Mouse (Mus musculus) layer of hippocampus, postnatal 25 days (tissue): Measurements from ENCODE around the gene Itgb2. TPM values are rescaled to one million over a fixed set of nuclear protein-coding genes. Genes with fewer than 3 reads are reported as not detected.

Experiments used
- DNase-seq, 2 experiments: peaks; one replicate each; pipeline ENCODE4 v3.0.0; 2022; ENCODE audit warnings: mixed read lengths in 2 of 2, low spot score in 1 of 2; ENCODE audit errors: extremely low spot score in 1 of 2
- total RNA-seq, 2 experiments: library from RNA; stranded (reverse); gene quantifications; 2 replicates each; pipeline ENCODE4 v1.2.3; 2021

Gene Itgb2
- total RNA-seq = 1 to 10 TPM; 3.4 to 4.1 TPM

DNA sequence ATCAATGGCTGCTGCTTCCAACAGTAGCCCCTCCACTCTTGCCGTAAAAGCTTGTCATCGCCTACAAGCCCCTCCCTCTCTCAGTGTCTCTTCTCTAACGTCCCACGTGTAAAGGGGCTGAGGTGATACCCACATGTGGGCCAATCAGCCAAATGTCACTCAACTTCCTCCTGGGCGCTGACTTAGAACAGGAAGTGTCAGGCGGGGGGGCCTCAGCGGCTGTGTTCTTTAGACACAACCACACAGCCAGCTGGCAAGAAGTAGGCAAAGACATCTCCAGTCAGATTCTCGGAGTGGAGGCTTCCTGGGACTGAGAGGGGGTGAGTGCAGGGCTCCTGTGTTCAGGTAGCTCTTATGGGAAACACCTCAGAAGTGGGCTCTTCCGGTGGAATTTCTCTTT, at the start of gene Itgb2:
TSS of gene Itgb2 (plus strand) at position 113 of the 400 bp plus-strand sequence.
- no peak for DNase-seq

DNA sequence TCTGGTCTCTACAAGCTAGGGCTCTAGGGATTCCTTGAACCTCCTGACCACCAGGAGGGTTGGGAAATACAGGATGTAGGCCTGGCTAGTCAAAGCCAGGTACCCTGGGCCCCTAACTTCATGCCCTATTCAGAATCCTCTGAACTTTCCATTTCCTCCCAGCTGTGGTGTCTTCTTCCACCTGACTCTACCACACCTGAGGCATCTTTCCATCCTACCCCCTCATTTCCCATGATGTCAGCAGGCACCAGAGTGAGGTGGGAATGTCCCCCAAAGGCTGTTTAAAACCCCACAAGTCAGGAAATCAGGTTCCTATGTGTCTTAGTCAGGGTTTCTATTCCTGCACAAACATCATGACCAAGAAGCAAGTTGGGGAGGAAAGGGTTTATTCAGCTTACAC, 48.2 kb upstream of the Itgb2 start:
- DNase-seq = no peak

DNA sequence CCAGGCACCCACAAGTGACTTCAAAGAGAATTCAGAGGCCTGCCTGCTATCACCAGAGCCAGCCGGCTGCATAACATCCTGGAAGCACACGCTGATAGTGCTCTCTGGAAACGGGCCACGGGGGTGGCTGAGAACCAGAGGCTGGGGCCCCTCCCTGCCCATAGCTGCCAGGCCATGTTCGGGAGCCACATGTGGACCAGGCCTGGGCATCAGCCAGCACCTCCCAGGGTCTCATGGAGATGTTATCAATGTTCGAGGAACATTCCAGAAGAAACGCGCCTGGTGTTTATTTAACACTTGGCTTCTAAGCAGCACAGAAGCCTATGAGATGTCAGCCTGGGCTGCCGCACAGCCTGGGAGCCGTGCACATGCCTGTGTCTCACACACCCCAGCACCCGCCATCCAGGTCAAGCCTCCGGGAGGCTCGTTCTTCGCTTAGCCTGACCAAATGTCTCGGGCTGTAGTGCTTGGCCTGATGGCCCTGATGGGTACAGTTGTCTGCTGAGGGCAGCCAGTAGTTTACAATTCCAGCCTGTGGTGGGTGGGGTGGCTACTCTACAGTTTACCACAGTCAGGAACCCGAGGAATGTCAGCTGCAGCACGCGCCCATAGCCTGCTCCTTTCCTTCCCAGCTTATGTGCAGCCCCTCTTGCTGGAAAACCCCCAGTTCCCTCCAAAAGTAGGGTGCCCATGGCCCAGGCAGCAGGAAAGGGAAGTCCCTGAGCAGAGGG, 45.7 kb upstream of the Itgb2 start:
- no peak for DNase-seq

DNA sequence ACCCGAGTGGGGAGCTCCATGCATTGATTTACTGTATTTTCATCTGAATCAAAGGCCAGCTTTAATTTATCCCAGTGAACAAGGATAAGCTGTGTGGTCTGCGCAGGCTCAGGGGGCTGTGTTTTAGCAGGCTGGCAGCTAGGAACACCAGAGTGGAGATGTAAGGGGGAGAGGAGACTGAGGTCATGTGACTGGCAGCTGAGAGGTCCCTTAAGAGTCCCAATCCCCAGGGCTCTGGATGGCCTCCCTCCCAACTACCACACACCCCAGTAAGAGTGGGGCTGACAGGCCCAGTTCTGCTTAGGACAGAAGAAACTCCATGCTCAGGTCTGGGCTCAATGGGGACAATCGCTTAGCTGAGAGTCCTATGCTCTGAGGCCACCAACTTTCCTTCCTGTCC, 44.3 kb upstream of the Itgb2 start:
- no peak for DNase-seq

DNA sequence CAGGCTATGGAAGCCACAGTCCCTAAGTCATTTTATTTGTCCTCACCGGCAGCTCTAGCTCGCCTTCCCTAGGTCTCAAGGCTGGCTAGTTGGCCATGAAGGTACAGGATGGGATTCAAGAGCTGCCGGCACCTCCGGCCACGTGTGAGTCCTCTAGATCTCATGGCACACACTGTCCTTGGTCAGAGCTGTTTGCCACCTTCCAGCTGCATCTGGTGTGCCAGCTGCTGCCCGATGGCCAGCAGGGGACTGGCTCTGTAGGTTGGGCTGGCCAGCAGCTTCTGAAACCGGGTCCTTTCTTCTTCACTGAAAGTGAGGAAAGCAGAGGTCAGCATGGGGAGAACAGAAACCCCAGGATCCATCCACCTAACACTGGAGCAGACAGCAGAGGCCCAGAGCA, 41.9 kb upstream of the Itgb2 start:
- no peak for DNase-seq

DNA sequence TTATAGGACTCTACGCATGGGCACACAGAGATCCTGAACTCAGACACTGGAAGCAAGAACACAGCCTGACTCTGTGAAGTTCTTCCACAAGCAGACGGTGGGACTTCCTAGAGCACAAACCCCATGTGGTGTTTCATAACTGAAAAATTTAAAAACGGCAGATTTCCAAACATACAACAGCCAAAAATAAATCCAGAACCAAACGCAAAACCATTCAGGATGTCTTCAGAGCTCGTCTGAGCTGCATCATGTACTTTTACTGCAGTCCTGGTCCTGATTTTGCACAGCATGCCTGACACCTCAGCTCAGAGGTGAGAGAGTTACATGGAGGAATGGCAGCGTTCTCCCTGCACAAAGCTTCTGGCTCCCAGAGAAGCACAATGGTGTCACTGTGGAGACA, 38.5 kb upstream of the Itgb2 start:
- DNase-seq = no peak

DNA sequence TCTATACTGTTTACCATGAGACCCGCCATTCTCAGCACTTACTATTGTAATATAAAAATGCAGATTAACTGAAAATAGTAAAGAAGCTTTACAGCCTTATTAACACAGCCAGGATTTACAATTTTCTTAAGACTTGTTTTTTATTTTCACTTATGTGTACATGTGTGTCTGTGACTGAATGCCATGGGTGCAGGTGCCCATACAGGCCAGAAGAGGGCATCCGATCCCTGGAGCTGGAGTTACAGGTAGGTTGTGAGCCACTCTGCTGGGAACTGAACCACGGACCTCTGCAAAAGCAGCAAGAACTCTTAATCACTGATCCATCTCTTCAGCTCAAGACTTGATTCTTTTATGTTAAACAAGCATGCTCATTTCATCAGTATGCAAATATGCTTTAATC, 37.2 kb upstream of the Itgb2 start:
- DNase-seq = no peak

DNA sequence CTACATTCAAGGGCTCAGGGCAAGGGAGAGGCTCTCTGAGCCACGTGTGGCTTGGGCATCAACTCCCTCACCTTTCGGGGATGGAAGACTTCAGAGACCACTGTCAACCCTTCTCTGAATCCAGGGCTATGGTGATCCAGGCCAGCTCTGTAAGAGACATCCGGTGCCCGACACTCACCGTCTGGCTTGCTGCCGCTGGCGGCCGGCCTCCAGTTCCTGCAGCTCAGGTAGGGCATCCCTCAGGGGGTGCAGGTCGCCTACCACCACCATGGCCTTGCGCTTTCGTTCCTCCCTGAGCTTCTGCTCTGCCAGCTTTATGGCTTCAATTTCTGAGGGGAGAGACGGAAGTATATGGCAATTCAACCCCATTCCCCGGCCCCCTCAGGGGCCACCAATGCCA, 32.9 kb upstream of the Itgb2 start:
- no peak for DNase-seq

DNA sequence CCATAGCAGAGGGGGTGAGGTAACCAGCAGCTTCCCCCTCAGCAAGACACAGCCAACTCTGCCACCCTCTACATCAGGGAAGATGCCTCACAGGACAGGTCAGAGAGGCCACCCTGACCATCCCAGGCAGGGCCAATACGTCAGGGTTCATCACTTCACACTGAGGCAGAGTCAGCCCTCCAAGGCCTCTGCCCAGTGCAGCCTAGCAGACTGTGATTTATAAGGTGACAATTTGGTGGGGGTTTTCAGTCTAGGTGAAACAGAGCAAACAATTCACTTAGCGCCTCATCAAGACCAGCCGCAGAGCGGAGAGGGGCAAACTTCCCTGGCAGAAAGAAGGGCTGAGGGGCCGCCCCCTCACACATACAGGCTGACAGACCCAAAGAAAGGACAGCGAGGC, 31.8 kb upstream of the Itgb2 start:
- DNase-seq = no peak

DNA sequence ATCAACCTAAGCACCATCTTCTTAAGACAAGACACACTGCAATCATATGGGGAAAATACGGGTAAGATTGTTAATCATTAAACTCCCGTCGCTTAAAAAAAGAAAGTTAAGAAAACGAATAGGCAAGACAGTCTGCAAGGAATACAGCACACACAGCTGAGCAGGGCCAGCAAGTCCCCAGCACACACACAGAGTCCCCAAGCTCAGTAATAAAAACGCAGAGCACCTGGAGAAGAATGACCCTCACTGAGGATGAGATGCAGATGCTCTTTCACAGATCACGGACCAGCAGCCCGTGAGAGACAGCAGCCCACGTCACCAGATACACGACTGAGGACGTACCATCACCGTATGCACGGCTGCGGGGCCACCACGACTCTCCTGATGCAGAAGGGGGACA, 29.4 kb upstream of the Itgb2 start:
- DNase-seq = no peak

DNA sequence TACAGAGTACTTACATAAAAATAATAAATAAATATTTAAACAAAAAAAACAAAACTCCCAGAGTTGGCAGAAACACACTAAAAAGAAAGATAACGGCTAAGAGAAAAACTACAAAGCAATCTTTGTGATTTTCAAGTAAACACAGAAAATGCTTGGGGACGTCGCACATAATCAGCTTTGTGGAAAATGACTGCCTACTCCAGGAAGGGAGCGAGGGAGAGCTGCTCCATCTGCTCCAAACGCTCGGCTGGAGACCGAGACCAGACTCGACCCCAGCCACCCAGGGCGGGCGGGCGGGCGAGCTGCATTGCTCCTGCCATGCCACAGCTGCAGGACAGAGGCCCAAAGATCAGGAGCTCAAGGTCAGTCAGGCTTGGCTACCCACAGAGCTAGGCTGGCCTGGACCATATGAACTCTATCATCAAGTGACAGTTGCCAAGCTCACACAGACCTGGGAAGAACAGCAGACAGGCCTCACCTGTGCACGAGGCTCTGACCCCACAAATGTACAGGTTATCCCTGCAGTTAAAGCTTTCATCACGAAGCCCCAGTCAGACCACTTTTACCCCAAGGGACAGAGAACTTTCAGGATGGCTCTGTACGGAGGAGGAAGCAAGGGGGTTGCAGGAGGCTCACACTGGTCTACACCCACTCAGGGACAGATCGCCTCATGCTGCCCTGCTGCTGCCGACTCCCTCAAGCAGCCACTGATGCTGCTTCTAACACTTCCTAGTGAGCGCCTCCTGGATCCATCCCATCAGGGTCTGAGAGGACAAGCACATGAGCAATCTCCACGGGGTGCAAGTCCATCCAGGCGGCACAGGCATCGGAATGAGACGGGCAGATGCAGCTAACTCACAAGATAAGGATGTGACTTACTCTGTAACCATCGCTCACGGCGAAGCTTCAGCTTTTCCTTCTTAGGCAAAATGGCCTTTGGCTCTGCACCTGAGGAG, 26.8 kb upstream of the Itgb2 start:
- DNase-seq = no peak

DNA sequence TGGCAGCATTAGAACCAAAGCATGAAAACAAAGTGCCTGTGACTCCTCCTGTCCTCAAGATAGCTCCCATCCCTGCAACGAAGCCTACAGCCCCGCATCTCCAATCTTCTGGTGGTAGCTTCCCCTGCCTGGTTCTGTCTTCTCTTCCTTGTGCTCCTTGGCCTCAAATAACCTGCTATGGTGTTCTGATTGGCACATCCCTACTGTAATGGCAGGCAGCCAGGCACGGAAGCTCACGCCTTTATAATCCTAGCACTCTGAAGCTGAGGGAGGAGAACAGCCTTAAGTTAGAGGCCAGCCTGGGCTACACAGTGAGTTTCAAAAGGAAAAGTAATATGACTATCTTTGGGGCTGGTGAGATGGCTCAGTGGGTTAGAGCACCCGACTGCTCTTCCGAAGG, 25.9 kb upstream of the Itgb2 start:
- no peak for DNase-seq

DNA sequence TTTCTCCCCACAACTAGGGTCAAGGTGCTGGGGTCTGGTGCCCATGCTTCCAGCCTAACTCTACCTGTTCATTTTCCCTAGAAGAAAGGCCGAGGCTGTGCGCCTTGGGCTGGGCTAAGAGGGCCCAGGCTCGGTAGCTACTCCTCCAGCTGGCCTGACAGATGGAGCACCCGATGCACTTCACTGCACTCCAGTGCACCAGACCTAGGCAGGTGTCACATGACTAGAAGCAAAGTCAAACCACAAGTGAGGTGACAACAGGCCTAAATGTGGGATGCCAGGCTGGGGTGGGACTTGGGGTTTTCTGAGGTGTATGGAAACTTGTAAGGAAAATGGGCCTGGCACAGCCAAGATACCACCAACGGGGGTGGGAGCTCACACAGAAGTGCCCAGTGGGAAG, 23.5 kb upstream of the Itgb2 start:
- no peak for DNase-seq

DNA sequence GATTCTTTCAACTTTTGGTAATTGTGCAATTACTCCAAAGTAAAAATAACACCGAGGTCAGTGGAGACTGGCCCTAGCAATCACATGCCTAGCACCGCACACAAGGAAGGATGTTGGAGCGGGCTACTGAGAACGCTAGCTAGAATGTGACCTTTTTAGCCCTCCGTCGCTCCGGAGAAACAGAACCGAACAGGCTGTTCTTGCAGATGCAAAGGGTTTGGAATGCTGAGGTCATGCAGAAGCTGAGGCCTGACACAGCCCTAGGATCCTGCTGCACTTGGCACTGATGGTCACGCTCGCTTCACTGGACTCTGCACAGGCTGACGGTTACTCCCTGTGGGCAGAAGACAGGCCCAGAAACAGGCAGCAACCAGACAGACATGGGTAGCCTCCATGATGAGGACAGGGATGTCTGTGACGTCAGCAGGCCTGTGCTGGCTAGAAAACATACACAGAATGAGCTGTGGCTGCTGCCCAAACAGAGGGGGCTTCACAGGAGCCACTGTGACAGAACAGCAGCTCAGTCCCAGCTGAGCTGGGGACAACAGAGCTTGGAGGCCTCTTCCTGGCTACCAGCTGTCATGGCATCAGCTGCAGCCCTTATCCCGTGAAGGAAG, 23.0 kb upstream of the Itgb2 start:
- DNase-seq = no peak

DNA sequence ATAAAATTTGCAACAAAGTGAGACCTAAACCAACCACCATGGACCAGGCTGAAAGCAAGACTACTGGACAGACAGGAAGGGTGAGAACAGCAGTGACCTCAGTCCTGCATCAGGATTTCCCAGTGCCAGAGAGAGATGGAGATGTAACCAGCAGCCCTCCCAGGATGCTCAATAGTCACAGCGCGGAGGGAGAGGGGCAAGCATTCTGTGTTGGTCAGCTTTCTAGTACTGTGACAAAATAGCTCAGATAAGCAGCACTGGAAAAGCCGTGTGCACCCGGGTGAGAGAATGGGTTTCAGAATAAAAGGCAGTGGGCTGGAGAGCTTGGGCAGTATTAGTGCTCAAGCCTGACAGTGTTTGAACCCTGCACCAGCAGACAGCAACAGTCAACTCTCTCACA, 22.3 kb upstream of the Itgb2 start:
- DNase-seq = no peak

DNA sequence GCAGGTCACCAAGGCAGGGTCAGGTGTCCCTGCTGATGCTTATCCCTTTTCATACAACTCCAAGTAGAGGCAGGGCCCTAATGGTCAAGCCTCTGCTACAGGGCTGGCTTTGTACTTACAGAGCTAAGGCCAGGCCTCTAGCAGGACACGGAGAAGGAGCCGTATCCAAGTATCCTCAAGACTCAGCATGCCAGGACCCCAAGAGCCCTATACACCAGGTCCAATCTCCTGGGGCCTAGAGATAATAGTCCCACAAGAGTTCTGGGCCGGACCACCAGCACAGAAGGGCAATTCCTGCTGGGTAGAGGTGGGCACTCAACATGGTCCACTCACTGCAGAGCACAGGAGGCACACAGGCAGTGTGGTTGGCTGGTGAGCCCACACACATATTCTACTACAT, 21.3 kb upstream of the Itgb2 start:
- no peak for DNase-seq

DNA sequence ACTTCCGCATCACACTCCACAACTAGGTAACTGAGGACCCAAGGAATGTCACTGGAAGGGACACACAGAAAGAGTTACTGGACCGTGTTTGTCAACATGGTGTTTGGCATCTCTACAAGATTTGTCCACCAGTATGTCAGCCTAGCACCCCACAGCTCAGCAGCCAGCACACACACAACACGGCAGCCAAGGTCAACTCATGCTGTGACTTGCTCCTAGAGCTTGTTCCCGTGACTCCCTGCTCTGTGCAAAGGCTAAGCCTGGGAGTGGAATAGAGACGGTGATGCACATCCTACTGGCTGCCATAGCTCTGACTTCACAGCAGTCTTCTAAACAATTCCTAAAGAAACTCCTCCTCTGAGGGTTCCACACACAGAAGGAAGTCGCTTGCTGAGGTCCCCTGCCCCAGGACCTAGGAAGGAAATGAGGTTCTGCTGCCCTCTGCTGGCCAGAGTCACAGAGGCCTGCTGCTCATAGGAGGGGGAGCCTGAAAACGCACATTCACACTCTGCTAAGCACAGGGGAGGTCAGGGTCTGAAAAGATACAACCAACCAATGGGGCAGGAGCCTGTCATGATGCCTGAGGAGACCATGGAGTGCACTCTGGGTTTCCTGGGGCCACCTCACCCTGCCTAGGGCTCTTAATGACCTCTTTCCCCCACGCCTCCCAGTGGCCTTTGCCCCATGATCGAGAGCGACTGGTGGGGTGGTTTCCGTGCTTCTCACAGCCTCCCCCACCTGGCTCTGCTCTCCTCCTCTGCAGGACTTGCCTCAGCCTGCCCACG, 20.5 kb upstream of the Itgb2 start:
- peak; percentile 76 to 96 for DNase-seq

DNA sequence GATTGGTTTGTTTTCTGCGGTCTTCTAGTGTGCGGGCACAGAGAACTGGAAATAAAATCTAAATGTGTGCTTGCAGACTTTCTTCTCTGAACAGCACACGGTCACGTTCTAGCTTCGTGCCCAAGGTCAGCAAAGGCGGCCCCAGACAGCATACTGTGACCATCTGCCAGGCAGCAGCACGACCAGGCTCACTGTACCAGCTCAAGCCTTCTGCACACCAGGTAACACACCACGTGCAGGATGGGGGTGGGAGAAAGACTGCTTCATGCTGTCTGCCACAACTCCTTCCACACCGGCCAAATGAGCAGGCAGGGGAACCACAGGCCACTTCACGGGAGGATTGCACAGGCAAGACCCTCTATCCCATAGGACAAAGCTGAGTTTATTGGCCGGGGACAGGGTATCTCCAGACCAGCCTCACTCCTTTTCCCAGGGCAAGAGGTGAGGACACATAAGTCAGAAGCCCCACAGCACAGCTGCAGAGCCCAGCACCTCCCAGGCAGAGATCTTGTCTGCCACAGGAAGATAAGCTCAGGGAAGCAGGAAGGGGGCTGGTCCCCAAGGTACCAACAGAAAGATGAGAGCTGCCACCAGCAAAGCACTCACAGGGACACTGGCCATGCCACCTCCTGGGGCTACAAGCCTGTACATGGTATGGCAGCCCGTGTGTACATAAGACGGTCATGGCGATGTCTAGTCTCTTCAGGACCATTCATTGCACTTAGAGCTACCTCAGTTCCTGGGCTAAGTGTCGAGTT, 19.6 kb upstream of the Itgb2 start:
- no peak for DNase-seq

DNA sequence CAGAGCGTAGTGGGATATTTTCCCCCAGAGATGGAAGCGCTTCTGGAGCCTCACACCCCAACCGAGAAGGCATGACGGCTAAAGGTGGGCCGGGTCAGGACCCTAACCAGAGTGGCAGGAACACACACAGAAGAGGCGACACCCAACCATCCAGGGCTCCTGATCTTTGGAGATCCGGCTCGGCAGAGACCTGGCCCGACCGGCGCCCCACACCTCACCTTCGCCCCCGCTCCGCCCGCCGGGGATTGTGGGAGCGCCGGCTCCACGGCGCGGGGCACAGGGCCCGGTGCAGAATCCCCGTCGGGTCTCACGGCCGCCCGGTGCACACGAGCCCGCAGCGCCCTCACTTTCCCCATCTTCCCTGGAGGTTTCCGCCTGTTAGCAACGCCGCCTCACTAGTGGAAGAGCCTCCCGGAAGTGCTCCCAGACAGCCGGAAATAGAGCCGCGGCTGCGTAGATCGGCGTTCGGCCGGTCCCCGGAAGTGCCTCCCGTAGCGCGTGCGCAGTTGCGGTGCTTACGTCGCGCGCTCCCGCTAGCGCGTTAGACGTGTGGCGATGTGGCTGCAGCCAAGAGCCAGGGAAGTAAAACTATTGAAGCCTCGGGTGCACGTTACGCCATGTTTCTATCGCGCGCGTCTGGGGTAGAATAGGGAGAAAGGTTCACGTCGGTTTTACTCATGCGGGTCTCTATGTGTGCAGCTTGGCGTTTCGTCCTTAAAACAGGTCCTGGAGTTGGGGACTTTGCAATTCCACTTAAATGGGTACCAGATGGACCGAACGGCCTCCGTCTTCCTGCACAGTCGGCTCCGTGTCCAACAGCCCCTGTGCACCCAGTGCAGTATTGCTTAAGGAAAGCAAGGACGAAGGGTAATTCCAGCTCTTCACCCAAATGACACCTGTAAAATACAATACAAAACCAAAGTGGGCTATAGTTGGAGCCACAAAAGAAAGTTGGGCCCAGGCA, 14.4 kb upstream of the Itgb2 start, which contains the start of gene Fam207a:
TSS of gene Fam207a (minus strand) at position 401 of the 964 bp plus-strand sequence.
- peak; percentile 86 to 92 for DNase-seq
